Mouse (Mus musculus) liver, embryonic 15.5 days (tissue): ENCODE data around the gene Hsd11b1. TPM values are rescaled to one million over a fixed set of nuclear protein-coding genes. Genes with fewer than 3 reads are reported as not detected.
A peak's percentile ranks its signal among the peaks of the same experiment; 100 is the strongest.

Experiments
- ATAC-seq: fragments of 200-750 bp; cut with Nextera tagmentation; 2 replicates; pipeline ENCODE4 v1.8.0; 2017; ENCODE audit warnings: moderate number of reproducible peaks, mild to moderate bottlenecking, moderate library complexity; ENCODE audit not compliant: insufficient read depth
- H3K27ac ChIP-seq: fragments of 300-500 bp; sonication (generic); replicated peaks from 2 replicates; pipeline ENCODE4 v1.5.1; 2015; ENCODE audit warnings: mild to moderate bottlenecking, inconsistent platforms
- H3K27me3 ChIP-seq: fragments of 300-500 bp; sonication (generic); 2 replicates; pipeline ENCODE4 v1.6.1; 2015; ENCODE audit warnings: mild to moderate bottlenecking, inconsistent platforms
- H3K36me3 ChIP-seq: fragments of 300-500 bp; sonication (generic); replicated peaks from 2 replicates; pipeline ENCODE4 v1.6.1; 2015; ENCODE audit warnings: moderate library complexity, mild to moderate bottlenecking, inconsistent platforms
- H3K4me1 ChIP-seq: fragments of 300-500 bp; sonication (generic); replicated peaks from 2 replicates; pipeline ENCODE4 v1.6.1; 2015; ENCODE audit warnings: inconsistent platforms
- H3K4me2 ChIP-seq: fragments of 300-500 bp; sonication (generic); 2 replicates; pipeline ENCODE4 v1.6.1; 2015; ENCODE audit warnings: moderate library complexity, mild to moderate bottlenecking, inconsistent platforms
- H3K4me3 ChIP-seq: fragments of 300-500 bp; sonication (generic); replicated peaks from 2 replicates; pipeline ENCODE4 v1.5.1; 2015; ENCODE audit warnings: mild to moderate bottlenecking, inconsistent platforms
- H3K9ac ChIP-seq: fragments of 300-500 bp; sonication (generic); 2 replicates; pipeline ENCODE4 v1.6.1; 2015; ENCODE audit warnings: moderate library complexity, mild to moderate bottlenecking, inconsistent platforms
- H3K9me3 ChIP-seq: fragments of 300-500 bp; sonication (generic); replicated peaks from 2 replicates; pipeline ENCODE4 v1.6.1; 2016; ENCODE audit warnings: inconsistent platforms
- WGBS: fragments of 180-500 bp; shearing (Covaris S2); methylation state at CpG from one replicate; pipeline ENCODE4 v1.1.7; 2015; ENCODE audit warnings: mixed read lengths; ENCODE audit not compliant: insufficient replicate concordance; 5-methylcytosine and 5-hydroxymethylcytosine counted together
- polyA plus RNA-seq: library from polyadenylated mRNA; unstranded; fragments of >200 nt; fragmentation: Nextera tagmentation; extraction: Ambion mirVana; gene quantifications from 2 replicates; pipeline ENCODE4 v1.2.1, GENCODE M21; 2015

The Hsd11b1 gene
- polyA plus RNA-seq, 1 experiment from 2014 or later, result 12.7 TPM

- Histone ChIP-seq H3K4me3 (no peak overlapping the region), H3K36me3 (no peaks in the 10 kb centered on the region), H3K9me3 (no peaks in the 10 kb centered on the region), H3K4me2 (no peak overlapping the region), H3K9ac (no peak overlapping the region), H3K4me1 (no peaks in the 10 kb centered on the region), H3K27me3 (no peaks in the 10 kb centered on the region), H3K27ac (no peak overlapping the region)
- WGBS, result 65% methylated on average over 3 of the region's 3 CpGs
- no peak for ATAC-seq
These were observed 82.8 kb downstream of the Hsd11b1 start for GRCm38 (mm10) chr1:193181104-193181503.

- 72% methylated on average over 13 of the region's 13 CpGs for whole genome bisulfite sequencing
- no peak for ATAC-seq
- Histone ChIP-seq H3K4me3 (peak overlapping the region; percentile 78), H3K9ac (peak overlapping the region; percentile 76), H3K9me3 (no peaks in the 10 kb centered on the region), H3K36me3 (no peaks in the 10 kb centered on the region), H3K4me1 (peaks cover 31% of the 10 kb centered on the region), H3K27me3 (no peaks in the 10 kb centered on the region), H3K4me2 (peak overlapping the region; percentile 95), H3K27ac (peak overlapping the region; percentile 78)
These were observed 89.6 kb downstream of the Hsd11b1 start for GRCm38 (mm10) chr1:193174143-193174733.

- Histone ChIP-seq H3K4me1 (peaks cover 31% of the 10 kb centered on the region), H3K4me3 (peak overlapping the region; percentile 78), H3K27ac (peak overlapping the region; percentile 78), H3K27me3 (no peaks in the 10 kb centered on the region), H3K9me3 (no peaks in the 10 kb centered on the region), H3K4me2 (peak overlapping the region; percentile 95), H3K36me3 (no peaks in the 10 kb centered on the region), H3K9ac (peak overlapping the region; percentile 76)
- no peak for ATAC-seq
- 11% methylated on average over 9 of the region's 9 CpGs for WGBS
These were observed 90.1 kb downstream of the Hsd11b1 start for GRCm38 (mm10) chr1:193173810-193174129.

GRCm38 (mm10) chr1:193172991-193173809, 90.7 kb downstream of the Hsd11b1 start:
- Histone ChIP-seq H3K9ac (peak overlapping the region; percentile 76), H3K27ac (peak overlapping the region; percentile 78), H3K27me3 (no peaks in the 10 kb centered on the region), H3K36me3 (no peaks in the 10 kb centered on the region), H3K4me2 (peak overlapping the region; percentile 95), H3K9me3 (no peaks in the 10 kb centered on the region), H3K4me1 (peaks cover 31% of the 10 kb centered on the region), H3K4me3 (peak overlapping the region; percentile 78)
- ATAC-seq, result peak; percentile 98
- WGBS, result under 1% methylated on average over 48 of the region's 48 CpGs

Other genes with a start within 250 kb of the Hsd11b1 start
- gene Syt14, start 228.3 kb downstream of the Hsd11b1 start, polyA plus RNA-seq, result 5.8 and 6.1 TPM in 2 replicates
- 1.8 and 2.7 TPM in 2 replicates for gene Diexf, start 133.8 kb downstream of the Hsd11b1 start, polyA plus RNA-seq
- 2.4 and 2.6 TPM in 2 replicates for gene Irf6, start 111.0 kb downstream of the Hsd11b1 start, polyA plus RNA-seq
- 3.8 and 3.9 TPM in 2 replicates for gene A130010J15Rik, start 96.0 kb downstream of the Hsd11b1 start, polyA plus RNA-seq
- gene Traf3ip3, start 62.4 kb downstream of the Hsd11b1 start, polyA plus RNA-seq, result 7.5 and 10.2 TPM in 2 replicates
- 0.63 and 0.75 TPM in 2 replicates for gene Lamb3, start 56.4 kb downstream of the Hsd11b1 start, polyA plus RNA-seq
- gene G0s2, start 9.1 kb upstream of the Hsd11b1 start, polyA plus RNA-seq, result 105 and 146 TPM in 2 replicates
- gene Camk1g, start 106.2 kb upstream of the Hsd11b1 start, polyA plus RNA-seq, result 0.31 and 0.41 TPM in 2 replicates